ENCODE assay signal across 8 mouse cellular contexts in the genomic region with DNA sequence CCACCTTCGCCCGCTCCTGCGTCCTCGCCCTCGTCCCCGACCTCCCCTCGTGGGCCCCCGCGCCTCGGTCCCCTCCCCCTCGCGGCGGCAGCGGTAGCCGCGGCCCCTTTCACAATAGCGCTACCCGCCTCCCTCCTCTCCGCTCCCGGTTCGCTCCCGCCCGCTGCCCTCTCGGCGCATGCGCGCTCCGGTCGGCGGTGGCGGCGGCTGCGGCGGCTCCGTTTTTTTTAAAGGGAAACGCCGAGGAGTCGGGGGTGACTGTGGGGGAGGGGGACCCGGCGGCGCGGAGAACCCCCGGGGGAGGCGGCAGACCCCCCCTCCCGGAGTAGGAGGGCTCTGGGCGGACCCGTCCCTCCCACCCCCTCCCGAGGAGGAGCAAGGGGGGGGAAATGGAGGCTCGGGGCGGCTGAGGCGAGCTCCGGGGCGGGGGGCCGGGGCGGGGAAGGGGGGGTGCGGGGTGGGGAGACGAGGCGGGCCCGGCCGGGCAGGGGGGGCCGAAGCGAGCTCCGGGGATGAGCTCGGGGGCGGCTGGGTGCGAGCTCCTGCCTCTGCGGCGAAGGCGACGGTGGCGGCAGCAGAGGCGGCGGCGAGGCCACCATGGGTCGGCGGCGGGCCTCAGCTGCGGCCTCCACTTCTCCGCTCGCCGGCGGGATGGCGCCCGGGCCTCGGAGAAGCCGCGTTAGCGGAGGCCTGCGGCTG. TPM values are rescaled to one million over a fixed set of nuclear protein-coding genes. Genes with fewer than 3 reads are reported as not detected.
A peak's percentile ranks its signal among the peaks of the same experiment; 100 is the strongest.
DNase-seq lines count a peak whose midpoint lies in the region; ATAC-seq and TF ChIP-seq lines count a peak whose summit lies in the region.

A gene (plus strand): TSS at position 502 of the 699 bp plus-strand sequence.

- DNase-seq in liver, embryonic 13.5 days: peak; percentile 79
- DNase-seq in natural killer cell, adult 2 months (ENCODE audit: low spot score in 2 of 2): peak; percentile 76 to 82

- H3K4me1 ChIP-seq in bone marrow macrophage, adult 2 months (ENCODE audit: control insufficient read depth, insufficient read depth, low read length): peaks cover 15% of the 10 kb centered on the region
- H3K4me1 ChIP-seq in heart, embryonic 12.5 days (replicated peaks): peaks cover 22% of the 10 kb centered on the region
- peaks cover 44% of the 10 kb centered on the region for H3K4me1 ChIP-seq in kidney, embryonic 16.5 days (ENCODE audit: insufficient read depth, low read length)
- peaks cover 73% of the 10 kb centered on the region for H3K4me1 ChIP-seq in liver, embryonic 13.5 days (replicated peaks)
- peaks cover 15% of the 10 kb centered on the region for H3K4me1 ChIP-seq in stomach, embryonic 15.5 days

- H3K27ac ChIP-seq in bone marrow macrophage, adult 2 months (ENCODE audit: insufficient read depth, low read depth, low read length): peak within 1 kb of the TSS; percentile 97
- peak within 1 kb of the TSS; percentile 100 for H3K27ac ChIP-seq in heart, embryonic 12.5 days (ENCODE audit: poor library complexity, severe bottlenecking)
- H3K27ac ChIP-seq in kidney, embryonic 16.5 days (ENCODE audit: low read length): peak within 1 kb of the TSS; percentile 100
- H3K27ac ChIP-seq in liver, embryonic 13.5 days: peak within 1 kb of the TSS; percentile 97
- H3K27ac ChIP-seq in stomach, embryonic 15.5 days: peak within 1 kb of the TSS; percentile 100

- ATAC-seq in erythroid progenitor cell, adult 5-6 weeks (replicated peaks; ENCODE audit: low FRiP score, poor library complexity, severe bottlenecking): peak; percentile 68
- ATAC-seq in heart, embryonic 12.5 days (ENCODE audit: insufficient number of reproducible peaks, low FRiP score): peak; percentile 77
- ATAC-seq in kidney, embryonic 16.5 days (ENCODE audit: low FRiP score, low TSS enrichment): peak; percentile 53
- ATAC-seq in liver, embryonic 13.5 days (ENCODE audit: low read depth): peak; percentile 72
- peak; percentile 76 for ATAC-seq in stomach, embryonic 15.5 days (ENCODE audit: insufficient read depth, low FRiP score, low read depth)

- under 1% methylated on average over 68 of the region's 89 CpGs for WGBS in heart, embryonic 12.5 days
- WGBS in kidney, embryonic 16.5 days: 0% methylated on average over 25 of the region's 89 CpGs
- under 1% methylated on average over 55 of the region's 89 CpGs for WGBS in liver, embryonic 13.5 days (ENCODE audit: insufficient replicate concordance)
- 0% methylated on average over 51 of the region's 89 CpGs for WGBS in stomach, embryonic 15.5 days

- TF ChIP-seq CTCF in C2C12 (IDR thresholded peaks at IDR 0.05; ENCODE audit: control insufficient read depth, insufficient read depth, insufficient read length): no peak
- TF ChIP-seq CTCF in bone marrow macrophage, adult 2 months (IDR thresholded peaks at IDR 0.05; ENCODE audit: low read depth, low read length): no peak

- H3K9me3 ChIP-seq in heart, embryonic 12.5 days (replicated peaks): no peaks in the 10 kb centered on the region
- H3K9me3 ChIP-seq in kidney, embryonic 16.5 days (ENCODE audit: low read length): no peaks in the 10 kb centered on the region
- H3K9me3 ChIP-seq in liver, embryonic 13.5 days (replicated peaks): no peaks in the 10 kb centered on the region
- H3K9me3 ChIP-seq in stomach, embryonic 15.5 days: no peaks in the 10 kb centered on the region

- no peaks in the 10 kb centered on the region for H3K27me3 ChIP-seq in C2C12 (ENCODE audit: control insufficient read depth, insufficient read depth, insufficient read length)
- H3K27me3 ChIP-seq in heart, embryonic 12.5 days (replicated peaks): no peaks in the 10 kb centered on the region
- H3K27me3 ChIP-seq in kidney, embryonic 16.5 days (ENCODE audit: insufficient read depth, low read length): no peaks in the 10 kb centered on the region
- no peaks in the 10 kb centered on the region for H3K27me3 ChIP-seq in liver, embryonic 13.5 days
- H3K27me3 ChIP-seq in stomach, embryonic 15.5 days (replicated peaks): no peaks in the 10 kb centered on the region

- peak within 1 kb of the TSS; percentile 95 for H3ac ChIP-seq in C2C12 (ENCODE audit: control insufficient read depth, insufficient read length, low read depth)

- H3K9ac ChIP-seq in heart, embryonic 12.5 days: peak within 1 kb of the TSS; percentile 99
- peak within 1 kb of the TSS; percentile 100 for H3K9ac ChIP-seq in kidney, embryonic 16.5 days (replicated peaks; ENCODE audit: low read length)
- peak within 1 kb of the TSS; percentile 99 for H3K9ac ChIP-seq in liver, embryonic 13.5 days
- H3K9ac ChIP-seq in stomach, embryonic 15.5 days: peak within 1 kb of the TSS; percentile 100

- peaks cover 19% of the 10 kb centered on the region for H3K36me3 ChIP-seq in C2C12 (ENCODE audit: control insufficient read depth, insufficient read depth)
- H3K36me3 ChIP-seq in heart, embryonic 12.5 days: peaks cover 17% of the 10 kb centered on the region
- H3K36me3 ChIP-seq in kidney, embryonic 16.5 days (ENCODE audit: insufficient read depth, low read length): peaks cover 16% of the 10 kb centered on the region
- peaks cover 19% of the 10 kb centered on the region for H3K36me3 ChIP-seq in liver, embryonic 13.5 days
- peaks cover 11% of the 10 kb centered on the region for H3K36me3 ChIP-seq in stomach, embryonic 15.5 days

- H3K4me3 ChIP-seq in C2C12 (ENCODE audit: insufficient read depth, poor library complexity, severe bottlenecking): peak within 1 kb of the TSS; percentile 83
- H3K4me3 ChIP-seq in bone marrow macrophage, adult 2 months (ENCODE audit: insufficient read depth, low read length): peak within 1 kb of the TSS; percentile 80
- H3K4me3 ChIP-seq in heart, embryonic 12.5 days: peak within 1 kb of the TSS; percentile 91
- peak within 1 kb of the TSS; percentile 100 for H3K4me3 ChIP-seq in kidney, embryonic 16.5 days (ENCODE audit: low read length)
- H3K4me3 ChIP-seq in liver, embryonic 13.5 days (replicated peaks): peak within 1 kb of the TSS; percentile 99
- peak within 1 kb of the TSS; percentile 100 for H3K4me3 ChIP-seq in stomach, embryonic 15.5 days (replicated peaks)

- H3K4me2 ChIP-seq in heart, embryonic 12.5 days: peak within 1 kb of the TSS; percentile 91
- peak within 1 kb of the TSS; percentile 96 for H3K4me2 ChIP-seq in kidney, embryonic 16.5 days (replicated peaks; ENCODE audit: low read depth, low read length)
- H3K4me2 ChIP-seq in liver, embryonic 13.5 days: peak within 1 kb of the TSS; percentile 99
- peak within 1 kb of the TSS; percentile 67 for H3K4me2 ChIP-seq in stomach, embryonic 15.5 days

- peaks cover 60% of the 10 kb centered on the region for H3K79me2 ChIP-seq in C2C12 (ENCODE audit: control insufficient read depth, insufficient read depth)

- no peak for TF ChIP-seq POLR2A in bone marrow macrophage, adult 2 months (IDR thresholded peaks at IDR 0.05; ENCODE audit: borderline replicate concordance, low read depth, low read length)

- H3K79me3 ChIP-seq in C2C12 (ENCODE audit: low read depth): peaks cover 38% of the 10 kb centered on the region

TF ChIP-seq in C2C12, 6 proteins besides CTCF, POLR2A, EP300 and RAD21:
- TF ChIP-seq CEBPB (IDR thresholded peaks at IDR 0.05; ENCODE audit: low read depth) (peak; percentile 55), MYOD1 (IDR thresholded peaks at IDR 0.05; ENCODE audit: control insufficient read depth, insufficient read length, low read depth) (no peak)

RNA-seq across cellular contexts. Expression of the gene that starts here (rescaled TPM):
- 40.5 TPM for polyA plus RNA-seq in C2C12 (2012; fragmentation: generic; extraction: Trizol)
- 78.4 and 79.3 TPM in 2 replicates for polyA plus RNA-seq in bone marrow macrophage, adult 2 months (2012; ENCODE audit: insufficient read depth, insufficient read length, missing spikeins)
- total RNA-seq in erythroid progenitor cell, adult 5-6 weeks (2015; ENCODE audit: low replicate concordance): 43.6 and 44.7 TPM in 2 replicates
- total RNA-seq in erythroid progenitor cell, adult 5-6 weeks (2017; ENCODE audit: low replicate concordance): 29.5 and 35.5 TPM in 2 replicates
- polyA plus RNA-seq in heart, embryonic 12.5 days (2016; fragmentation: Nextera tagmentation; extraction: Ambion mirVana): 20.3 and 21.4 TPM in 2 replicates
- 23.7 and 24.2 TPM in 2 replicates for polyA plus RNA-seq in kidney, embryonic 16.5 days (2015; fragmentation: Nextera tagmentation; extraction: Ambion mirVana)
- polyA plus RNA-seq in liver, embryonic 13.5 days (2015; fragmentation: Nextera tagmentation; extraction: Ambion mirVana): 6.8 and 6.9 TPM in 2 replicates
- polyA plus RNA-seq in stomach, embryonic 15.5 days (2015; fragmentation: Nextera tagmentation; extraction: Ambion mirVana): 23.0 and 23.6 TPM in 2 replicates

Comparison
In these comparisons a context has a peak if more than half of its experiments do, and no peak if none do; other contexts are left out.
1. Peak in every context shown above with its lines: DNase-seq, ATAC-seq, H3K4me3 ChIP-seq and H3K27ac ChIP-seq.